In the genomic region with DNA sequence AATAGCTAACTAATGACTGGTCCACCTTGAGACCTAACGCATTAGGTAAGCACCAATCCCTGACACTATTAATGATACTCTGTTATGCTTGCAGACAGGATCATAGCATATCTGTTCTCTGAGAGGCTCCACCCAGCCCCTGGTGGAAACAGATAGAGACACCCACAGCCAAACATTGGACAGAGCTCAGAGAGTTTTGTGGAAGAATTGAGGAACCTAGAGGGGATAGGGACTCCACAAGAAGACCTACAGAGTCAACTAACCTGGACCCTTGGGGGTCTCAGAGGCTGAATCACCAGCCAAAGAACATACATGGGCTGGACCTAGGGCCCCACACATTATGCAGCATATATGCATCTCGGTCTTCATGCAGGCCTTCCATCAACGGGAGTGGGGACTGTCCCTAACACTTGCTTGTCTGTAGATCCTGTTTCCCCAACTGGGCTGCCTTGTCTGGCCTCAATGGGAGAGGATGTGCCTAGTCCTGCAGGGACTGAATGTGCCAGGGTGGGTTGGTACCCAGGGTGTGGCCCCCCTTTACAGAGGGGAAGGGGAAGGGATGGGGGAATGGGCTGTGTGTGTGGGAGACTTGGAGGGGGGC, we compare ENCODE assay signal across 20 mouse cellular contexts. TPM values are rescaled to one million over a fixed set of nuclear protein-coding genes. Genes with fewer than 3 reads are reported as not detected.
DNase-seq lines count a peak whose midpoint lies in the region; ATAC-seq and TF ChIP-seq lines count a peak whose summit lies in the region.
"Had no signal": no experiment of that assay in that cellular context is flagged by ENCODE, and none has a peak within 500 bp of the region (broad histone marks: within the 10 kb centered on the region; RNA-seq: fewer than 3 reads in every experiment).

No protein-coding gene starts in this region.

- no peak for TF ChIP-seq CTCF in stomach, postnatal 0 days (IDR thresholded peaks at IDR 0.05; ENCODE audit: low read depth)

- peak; percentile 63; the same call in 1 of the 2 replicates for ATAC-seq in stomach, embryonic 15.5 days (ENCODE audit: insufficient read depth, low FRiP score, low read depth)
- ATAC-seq in stomach, postnatal 0 days (ENCODE audit: low FRiP score, low TSS enrichment) = no peak
- peak; percentile 93 for ATAC-seq in liver, embryonic 11.5 days (replicated peaks; ENCODE audit: low FRiP score)
- peak; percentile 66 for ATAC-seq in megakaryocyte progenitor cell, adult 5-6 weeks (replicated peaks; ENCODE audit: poor library complexity)
- ATAC-seq: forebrain, postnatal 0 days had no signal

- no peak for DNase-seq in stomach, postnatal 0 days (ENCODE audit: low spot score)
- DNase-seq in liver, embryonic 11.5 days (ENCODE audit: low spot score) = no peak
- DNase-seq in embryo, embryonic 9.5 days (ENCODE audit: extremely low spot score) = no peak
- no peak for DNase-seq in adrenal gland, adult 18-20 months (ENCODE audit: low spot score in 2 of 2)
- DNase-seq in thymus, postnatal 4 days = no peak
- DNase-seq: cerebellum, adult 9-11 months; forebrain, postnatal 0 days; heart, postnatal 10 days; kidney, adult 2 months; kidney, postnatal 14 days; layer of hippocampus, postnatal 36 days; lung, postnatal 10 days; thymus, adult 2 months had no signal

- H3K36me3 ChIP-seq in stomach, embryonic 15.5 days = no peaks in the 10 kb centered on the region
- no peaks in the 10 kb centered on the region for H3K36me3 ChIP-seq in stomach, postnatal 0 days (ENCODE audit: control insufficient read depth, insufficient read depth, low read length)
- H3K36me3 ChIP-seq in liver, embryonic 11.5 days (ENCODE audit: control insufficient read depth, insufficient read depth, low read length) = no peaks in the 10 kb centered on the region
- H3K36me3 ChIP-seq: embryonic facial prominence, embryonic 13.5 days; forebrain, embryonic 10.5 days; G1E had no signal

- no peaks in the 10 kb centered on the region for H3K9me3 ChIP-seq in stomach, embryonic 15.5 days
- H3K9me3 ChIP-seq in stomach, postnatal 0 days (ENCODE audit: control insufficient read depth, low read length) = no peaks in the 10 kb centered on the region
- H3K9me3 ChIP-seq in liver, embryonic 11.5 days (ENCODE audit: control insufficient read depth, low read length) = no peaks in the 10 kb centered on the region
- H3K9me3 ChIP-seq: embryonic facial prominence, embryonic 13.5 days; forebrain, embryonic 10.5 days; G1E had no signal

- TF ChIP-seq EP300 in stomach, postnatal 0 days (optimal IDR thresholded peaks at IDR 0.05) = no peak

- H3K27me3 ChIP-seq in stomach, embryonic 15.5 days (replicated peaks) = 0 out of 2 replicates have a peak, but pooled peaks cover 3% of the 10 kb centered on the region
- no peaks in the 10 kb centered on the region for H3K27me3 ChIP-seq in stomach, postnatal 0 days (ENCODE audit: control insufficient read depth, insufficient read depth, low read length)
- H3K27me3 ChIP-seq in liver, embryonic 11.5 days (replicated peaks; ENCODE audit: control insufficient read depth, insufficient read depth, low read length) = peaks cover 4% of the 10 kb centered on the region; the same call in 1 of the 2 replicates

- H3K4me1 ChIP-seq in stomach, embryonic 15.5 days = no peaks in the 10 kb centered on the region
- no peaks in the 10 kb centered on the region for H3K4me1 ChIP-seq in stomach, postnatal 0 days (replicated peaks; ENCODE audit: control insufficient read depth, insufficient read depth)
- peaks cover 4% of the 10 kb centered on the region for H3K4me1 ChIP-seq in liver, embryonic 11.5 days (replicated peaks; ENCODE audit: control insufficient read depth, insufficient read depth, low read length)
- H3K4me1 ChIP-seq: embryonic facial prominence, embryonic 13.5 days; forebrain, embryonic 10.5 days had no signal

- H3K4me3 ChIP-seq in stomach, embryonic 15.5 days (replicated peaks) = no peak overlapping the region
- H3K4me3 ChIP-seq in stomach, postnatal 0 days (ENCODE audit: low read depth, low read length) = no peak overlapping the region
- H3K4me3 ChIP-seq in liver, embryonic 11.5 days (ENCODE audit: low read depth, low read length) = no peak overlapping the region
- H3K4me3 ChIP-seq: embryonic facial prominence, embryonic 13.5 days; forebrain, embryonic 10.5 days; layer of hippocampus, adult 2 months had no signal

- no peak overlapping the region for H3K27ac ChIP-seq in stomach, embryonic 15.5 days
- H3K27ac ChIP-seq in stomach, postnatal 0 days (replicated peaks) = no peak overlapping the region
- H3K27ac ChIP-seq in liver, embryonic 11.5 days (ENCODE audit: low read depth, low read length) = peak overlapping the region; percentile 48
- H3K27ac ChIP-seq: embryonic facial prominence, embryonic 13.5 days; forebrain, embryonic 10.5 days; layer of hippocampus, adult 2 months had no signal

- WGBS in stomach, embryonic 15.5 days = 85% methylated on average over 3 of the region's 3 CpGs
- WGBS in stomach, postnatal 0 days = 84% methylated on average over 3 of the region's 3 CpGs
- WGBS in liver, embryonic 11.5 days = 81% methylated on average over 3 of the region's 3 CpGs

- no peak overlapping the region for H3K4me2 ChIP-seq in stomach, embryonic 15.5 days
- H3K4me2 ChIP-seq in stomach, postnatal 0 days (replicated peaks; ENCODE audit: low read depth) = no peak overlapping the region
- H3K4me2 ChIP-seq in liver, embryonic 11.5 days = peak overlapping the region; percentile 31
- H3K4me2 ChIP-seq: embryonic facial prominence, embryonic 13.5 days; heart, embryonic 11.5 days had no signal

- H3K9ac ChIP-seq in stomach, embryonic 15.5 days = no peak overlapping the region
- H3K9ac ChIP-seq in stomach, postnatal 0 days (ENCODE audit: low read length) = no peak overlapping the region
- H3K9ac ChIP-seq in liver, embryonic 11.5 days (ENCODE audit: low read depth, low read length) = no peak overlapping the region
- H3K9ac ChIP-seq: embryonic facial prominence, embryonic 13.5 days; forebrain, postnatal 0 days had no signal

RNA-seq across cellular contexts. Expression of a gene that starts 15.1 kb away (rescaled TPM):
- polyA plus RNA-seq in stomach, embryonic 15.5 days (2015; fragmentation: Nextera tagmentation; extraction: Ambion mirVana) = 13.3 TPM in 2 replicates
- polyA plus RNA-seq in stomach, postnatal 0 days (2015; fragmentation: Nextera tagmentation; extraction: Ambion mirVana) = 6.3 and 7.1 TPM in 2 replicates
- polyA plus RNA-seq in liver, embryonic 11.5 days (2014; fragmentation: Nextera tagmentation; extraction: Ambion mirVana) = 28.6 and 29.2 TPM in 2 replicates
- 26.4 and 28.5 TPM in 2 replicates for total RNA-seq in megakaryocyte progenitor cell, adult 5-6 weeks (2015)
- total RNA-seq in megakaryocyte progenitor cell, adult 5-6 weeks (2017) = 11.1 and 13.1 TPM in 2 replicates
- 10 to 100 TPM in 1 of 2 experiments, 1 to 10 TPM in 1; 8.7 to 12.2 TPM for total RNA-seq in adrenal gland, adult 18-20 months (2021)
